9 mouse cellular contexts compared by ENCODE assay signal in genomic region chr7:27356861-27357594, GRCm38 (mm10). TPM values are rescaled to one million over a fixed set of nuclear protein-coding genes. Genes with fewer than 3 reads are reported as not detected.
A peak's percentile ranks its signal among the peaks of the same experiment; 100 is the strongest.
DNase-seq lines count a peak whose midpoint lies in the region; ATAC-seq and TF ChIP-seq lines count a peak whose summit lies in the region.
"Had no signal": no experiment of that assay in that cellular context is flagged by ENCODE, and none has a peak within 500 bp of the region (broad histone marks: within the 10 kb centered on the region; RNA-seq: fewer than 3 reads in every experiment).

Gm20479 (minus strand) TSS chr7:27357419.

- 0 out of 2 replicates have a peak, but pooled peaks cover 4% of the 10 kb centered on the region for H3K4me1 ChIP-seq in liver, adult 2 months (ENCODE audit: control insufficient read depth, insufficient read depth, low read length)
- no peaks in the 10 kb centered on the region for H3K4me1 ChIP-seq in embryonic fibroblast, embryonic 13.5 days (ENCODE audit: control insufficient read depth, insufficient read depth, low read length)
- H3K4me1 ChIP-seq in hindbrain, postnatal 0 days (ENCODE audit: insufficient read depth, low read length): peaks cover 12% of the 10 kb centered on the region; the same call in 1 of the 2 replicates
- H3K4me1 ChIP-seq in lung, embryonic 15.5 days: peaks cover 36% of the 10 kb centered on the region
- H3K4me1 ChIP-seq in stomach, embryonic 15.5 days: peaks cover 29% of the 10 kb centered on the region

- H3K27ac ChIP-seq in liver, adult 2 months (replicated peaks; ENCODE audit: insufficient read depth, low read depth, low read length): peak within 1 kb of the TSS; percentile 62
- H3K27ac ChIP-seq in embryonic fibroblast, embryonic 13.5 days (ENCODE audit: insufficient read depth, low read length): peak within 1 kb of the TSS; percentile 64
- H3K27ac ChIP-seq in hindbrain, postnatal 0 days: 0 out of 2 replicates have a peak within 1 kb of the TSS, but pooled peaks have one; percentile 22
- peak within 1 kb of the TSS; percentile 84 for H3K27ac ChIP-seq in lung, embryonic 15.5 days
- peak within 1 kb of the TSS; percentile 92 for H3K27ac ChIP-seq in stomach, embryonic 15.5 days

- no peaks in the 10 kb centered on the region for H3K36me3 ChIP-seq in liver, adult 2 months (ENCODE audit: control insufficient read depth, insufficient read depth, low read length)
- peaks cover 6% of the 10 kb centered on the region; the same call in 1 of the 2 replicates for H3K36me3 ChIP-seq in hindbrain, postnatal 0 days (ENCODE audit: insufficient read depth, low read length)
- peaks cover under 1% of the 10 kb centered on the region; the same call in 1 of the 2 replicates for H3K36me3 ChIP-seq in lung, embryonic 15.5 days
- no peaks in the 10 kb centered on the region for H3K36me3 ChIP-seq in stomach, embryonic 15.5 days

- ATAC-seq in hindbrain, postnatal 0 days: no peak
- ATAC-seq in lung, embryonic 15.5 days (ENCODE audit: borderline replicate concordance, extremely low read depth, low FRiP score, low TSS enrichment): no peak
- ATAC-seq in stomach, embryonic 15.5 days (ENCODE audit: insufficient read depth, low FRiP score, low read depth): no peak

- TF ChIP-seq CTCF in liver, adult 2 months (IDR thresholded peaks at IDR 0.05; ENCODE audit: low read depth, low read length): no peak
- no peak for TF ChIP-seq CTCF in embryonic fibroblast, embryonic 13.5 days (IDR thresholded peaks at IDR 0.05; ENCODE audit: borderline replicate concordance, insufficient read depth, low read length)
- TF ChIP-seq CTCF in hindbrain, postnatal 0 days (IDR thresholded peaks at IDR 0.05; ENCODE audit: low read depth): no peak

- intact Hi-C loops in left cerebral cortex, postnatal 25 days (cut with DNase I): no loop called here

- peak; percentile 22 for DNase-seq in liver, adult 2 months (ENCODE audit: extremely low read depth, low read depth, low spot score)
- DNase-seq in liver: no peak
- no peak for DNase-seq in hindbrain, postnatal 0 days (ENCODE audit: low spot score)
- no peak for DNase-seq in left cerebral cortex, postnatal 25 days (ENCODE audit: low spot score in 2 of 2)
- no peak for DNase-seq in gastrocnemius, adult 8-10 months (ENCODE audit: low spot score in 2 of 2)

- H3K27me3 ChIP-seq in liver, adult 2 months (ENCODE audit: control insufficient read depth, insufficient read depth, low read length): no peaks in the 10 kb centered on the region
- 0 out of 2 replicates have a peak, but pooled peaks cover 10% of the 10 kb centered on the region for H3K27me3 ChIP-seq in hindbrain, postnatal 0 days (ENCODE audit: insufficient read depth, low read length)
- H3K27me3 ChIP-seq in lung, embryonic 15.5 days: 0 out of 2 replicates have a peak, but pooled peaks cover under 1% of the 10 kb centered on the region
- H3K27me3 ChIP-seq in stomach, embryonic 15.5 days (replicated peaks): no peaks in the 10 kb centered on the region

- no peaks in the 10 kb centered on the region for H3K9me3 ChIP-seq in hindbrain, postnatal 0 days (ENCODE audit: low read length)
- no peaks in the 10 kb centered on the region for H3K9me3 ChIP-seq in lung, embryonic 15.5 days
- no peaks in the 10 kb centered on the region for H3K9me3 ChIP-seq in stomach, embryonic 15.5 days

- 26% methylated on average over 27 of the region's 27 CpGs for WGBS in liver, adult 2 months
- 9% methylated on average over 27 of the region's 27 CpGs for WGBS in hindbrain, postnatal 0 days
- 2% methylated on average over 27 of the region's 27 CpGs for WGBS in lung, embryonic 15.5 days
- WGBS in stomach, embryonic 15.5 days: 2% methylated on average over 27 of the region's 27 CpGs

- H3K9ac ChIP-seq in liver, adult 2 months (ENCODE audit: low read depth, low read length): peak within 1 kb of the TSS; percentile 56
- H3K9ac ChIP-seq in hindbrain, postnatal 0 days (replicated peaks; ENCODE audit: low read length): 0 out of 2 replicates have a peak within 1 kb of the TSS, but pooled peaks have one; percentile 2
- H3K9ac ChIP-seq in lung, embryonic 15.5 days: peak within 1 kb of the TSS; percentile 40
- H3K9ac ChIP-seq in stomach, embryonic 15.5 days: peak within 1 kb of the TSS; percentile 20; the same call in 1 of the 2 replicates

- 0 out of 2 replicates have a peak, but pooled peaks have one; percentile 12 for TF ChIP-seq POLR2A in liver, adult 2 months (IDR thresholded peaks at IDR 0.05; ENCODE audit: extremely low read depth, insufficient read depth, low read length)
- peak; percentile 77 for TF ChIP-seq POLR2A in embryonic fibroblast, embryonic 13.5 days (IDR thresholded peaks at IDR 0.05; ENCODE audit: low read depth, low read length)

- H3K4me2 ChIP-seq in hindbrain, postnatal 0 days (ENCODE audit: low read depth, low read length): peak within 1 kb of the TSS; percentile 81
- peak within 1 kb of the TSS; percentile 81 for H3K4me2 ChIP-seq in lung, embryonic 15.5 days
- peak within 1 kb of the TSS; percentile 78 for H3K4me2 ChIP-seq in stomach, embryonic 15.5 days

- no peaks in the 10 kb centered on the region for H3K79me2 ChIP-seq in liver, adult 2 months (ENCODE audit: control insufficient read depth, insufficient read depth, low read length)

- H3K4me3 ChIP-seq in liver, adult 2 months (ENCODE audit: insufficient read depth, low read depth, low read length): peak within 1 kb of the TSS; percentile 60
- peak within 1 kb of the TSS; percentile 91 for H3K4me3 ChIP-seq in embryonic fibroblast, embryonic 13.5 days (ENCODE audit: insufficient read depth, low read length)
- peak within 1 kb of the TSS; percentile 72 for H3K4me3 ChIP-seq in hindbrain, postnatal 0 days (ENCODE audit: low read length)
- peak within 1 kb of the TSS; percentile 78 for H3K4me3 ChIP-seq in lung, embryonic 15.5 days
- H3K4me3 ChIP-seq in stomach, embryonic 15.5 days (replicated peaks): peak within 1 kb of the TSS; percentile 65

RNA-seq across cellular contexts. Expression of gene Gm20479, which starts in this region (rescaled TPM):
- not detected in 2 replicates for total RNA-seq in liver, adult 2 months (2014; rRNA removed)
- not detected in 2 replicates for polyA plus RNA-seq in liver, adult 2 months (2012; rRNA removed)
- polyA plus RNA-seq in embryonic fibroblast, embryonic 13.5 days (2011; ENCODE audit: insufficient read length, low read depth, missing spikeins): 6.2 TPM in 1 of 2 replicates, not detected in the other
- total RNA-seq in hindbrain, postnatal 0 days (2014; rRNA removed): not detected in 2 replicates
- not detected in 2 replicates for polyA plus RNA-seq in hindbrain, postnatal 0 days (2015; fragmentation: Nextera tagmentation; extraction: Ambion mirVana)
- 0.79 and 1.3 TPM in 2 replicates for polyA plus RNA-seq in lung, embryonic 15.5 days (2015; fragmentation: Nextera tagmentation; extraction: Ambion mirVana)
- polyA plus RNA-seq in stomach, embryonic 15.5 days (2015; fragmentation: Nextera tagmentation; extraction: Ambion mirVana): 0.62 and 1.7 TPM in 2 replicates
- not detected for total RNA-seq in left cerebral cortex, postnatal 25 days (2021)
- under 1 TPM in 1 of 4 experiments, not detected in 3; 0.53 TPM for total RNA-seq in gastrocnemius, adult 8-10 months (2022)
- polyA plus RNA-seq: brain, embryonic 14.5 days had no signal

Comparison
In these comparisons a context has a peak if more than half of its experiments do, and no peak if none do; other contexts are left out.
1. Peak in DNase-seq, H3K4me3 ChIP-seq, H3K27ac ChIP-seq and H3K9ac ChIP-seq in liver, adult 2 months; RNA of the gene not detected or under 1 TPM.
2. H3K27ac ChIP-seq: peak in every context shown above with its lines; median percentile 92 in stomach, embryonic 15.5 days; 84 in lung, embryonic 15.5 days; 64 in embryonic fibroblast, embryonic 13.5 days; 62 in liver, adult 2 months; 22 in hindbrain, postnatal 0 days.
3. H3K9ac ChIP-seq: peak in every context shown above with its lines; median percentile 56 in liver, adult 2 months; 40 in lung, embryonic 15.5 days; 20 in stomach, embryonic 15.5 days; 2 in hindbrain, postnatal 0 days.